Mouse (Mus musculus) kidney, postnatal 0 days (tissue): ENCODE results near the gene Ablim2. TPM values are rescaled to one million over a fixed set of nuclear protein-coding genes. Genes with fewer than 3 reads are reported as not detected.

ENCODE experiments used
- ATAC-seq: fragments of 200-750 bp; cut with Nextera tagmentation; replicated peaks from 2 replicates; pipeline ENCODE4 v1.8.0; 2017; ENCODE audit warnings: low read depth, moderate number of reproducible peaks, moderate TSS enrichment, moderate library complexity; ENCODE audit not compliant: low FRiP score
- DNase-seq: peaks from one replicate; pipeline ENCODE4 v3.0.0-alpha.2; 2016; ENCODE audit warnings: low spot score
- H3K27ac ChIP-seq: fragments of 300-500 bp; sonication (generic); 2 replicates; pipeline ENCODE4 v1.5.1; 2014; ENCODE audit warnings: mild to moderate bottlenecking
- H3K27me3 ChIP-seq: fragments of 300-500 bp; sonication (generic); 2 replicates; pipeline ENCODE4 v1.6.1; 2014; ENCODE audit warnings: low read length, mixed read lengths; ENCODE audit not compliant: insufficient read depth
- H3K36me3 ChIP-seq: fragments of 300-500 bp; sonication (generic); 2 replicates; pipeline ENCODE4 v1.6.1; 2014; ENCODE audit warnings: low read length, mixed read lengths; ENCODE audit not compliant: insufficient read depth
- H3K4me1 ChIP-seq: fragments of 300-500 bp; sonication (generic); replicated peaks from 2 replicates; pipeline ENCODE4 v1.6.1; 2014; ENCODE audit warnings: antibody characterized with exemption, low read length, mixed read lengths; ENCODE audit not compliant: insufficient read depth
- H3K4me2 ChIP-seq: fragments of 300-500 bp; sonication (generic); 2 replicates; pipeline ENCODE4 v1.6.1; 2014; ENCODE audit warnings: mild to moderate bottlenecking, low read length, moderate library complexity, mixed read lengths
- H3K4me3 ChIP-seq: fragments of 300-500 bp; sonication (generic); replicated peaks from 2 replicates; pipeline ENCODE4 v1.5.1; 2014; ENCODE audit warnings: low read depth, low read length
- H3K9ac ChIP-seq: fragments of 300-500 bp; sonication (generic); 2 replicates; pipeline ENCODE4 v1.6.1; 2014; ENCODE audit warnings: low read depth, low read length
- H3K9me3 ChIP-seq: fragments of 300-500 bp; sonication (generic); replicated peaks from 2 replicates; pipeline ENCODE4 v1.6.1; 2016; ENCODE audit warnings: low read length, inconsistent platforms, mixed read lengths
- CTCF ChIP-seq: IDR thresholded peaks from 2 replicates; pipeline ENCODE4 v1.5.1; 2016; ENCODE audit warnings: antibody characterized with exemption, low read depth, mild to moderate bottlenecking, moderate library complexity
- WGBS: fragments of 180-500 bp; shearing (Covaris S2); extraction: QIAGEN DNeasy Blood & Tissue Kit; methylation state at CpG from one replicate; pipeline ENCODE4 v1.1.7; 2014; 5-methylcytosine and 5-hydroxymethylcytosine counted together
- polyA plus RNA-seq: library from polyadenylated mRNA; unstranded; fragments of >200 nt; fragmentation: Nextera tagmentation; extraction: Ambion mirVana; gene quantifications from 2 replicates; pipeline ENCODE4 v1.2.1, GENCODE M21; 2015

The Ablim2 gene
- polyA plus RNA-seq, 1 experiment from 2014 or later: 3.9 TPM

GRCm38 (mm10) chr5:35725840-35726239, 31.8 kb upstream of the Ablim2 start:
- H3K4me3 ChIP-seq: no peak overlapping the region
- WGBS: 83% methylated on average over 3 of the region's 3 CpGs
- no peak for DNase-seq
- no peaks in the 10 kb centered on the region for H3K9me3 ChIP-seq
- H3K4me2 ChIP-seq: peak overlapping the region; percentile 54; the same call in 1 of the 2 replicates
- no peak overlapping the region for H3K27ac ChIP-seq
- peaks cover 13% of the 10 kb centered on the region for H3K4me1 ChIP-seq
- no peak for TF ChIP-seq CTCF
- H3K36me3 ChIP-seq: no peaks in the 10 kb centered on the region; the same call in 1 of the 2 replicates
- no peaks in the 10 kb centered on the region for H3K27me3 ChIP-seq
- H3K9ac ChIP-seq: 0 out of 2 replicates have a peak overlapping the region, but pooled peaks have one; percentile 23
- no peak for ATAC-seq

GRCm38 (mm10) chr5:35727447-35727846, 30.2 kb upstream of the Ablim2 start:
- H3K27ac ChIP-seq: no peak overlapping the region
- peaks cover 12% of the 10 kb centered on the region for H3K4me1 ChIP-seq
- no peaks in the 10 kb centered on the region for H3K36me3 ChIP-seq
- H3K4me2 ChIP-seq: peak overlapping the region; percentile 54
- DNase-seq (no peak), ATAC-seq (no peak)
- H3K27me3 ChIP-seq: no peaks in the 10 kb centered on the region
- WGBS: 84% methylated on average over 5 of the region's 5 CpGs
- no peak overlapping the region for H3K9ac ChIP-seq
- H3K9me3 ChIP-seq: no peaks in the 10 kb centered on the region
- TF ChIP-seq CTCF: peak; percentile 52; the same call in 1 of the 2 replicates
- peak overlapping the region; percentile 22; the same call in 1 of the 2 replicates for H3K4me3 ChIP-seq

- DNase-seq (no peak), ATAC-seq (no peak)
- H3K27ac ChIP-seq: peak overlapping the region; percentile 94
- H3K4me2 ChIP-seq: peak overlapping the region; percentile 54
- H3K4me1 ChIP-seq: peaks cover 9% of the 10 kb centered on the region; the same call in 1 of the 2 replicates
- H3K9me3 ChIP-seq: no peaks in the 10 kb centered on the region
- 55% methylated on average over 12 of the region's 12 CpGs for WGBS
- no peaks in the 10 kb centered on the region for H3K36me3 ChIP-seq
- no peak for TF ChIP-seq CTCF
- H3K9ac ChIP-seq: peak overlapping the region; percentile 43; the same call in 1 of the 2 replicates
- H3K27me3 ChIP-seq: no peaks in the 10 kb centered on the region
- peak overlapping the region; percentile 22 for H3K4me3 ChIP-seq
These were observed 29.2 kb upstream of the Ablim2 start for GRCm38 (mm10) chr5:35728344-35728956.

GRCm38 (mm10) chr5:35728957-35729460, 28.7 kb upstream of the Ablim2 start:
- Histone ChIP-seq H3K27me3 (no peaks in the 10 kb centered on the region), H3K4me3 (peak overlapping the region; percentile 22), H3K27ac (peak overlapping the region; percentile 94), H3K4me2 (peak overlapping the region; percentile 54), H3K4me1 (peaks cover 9% of the 10 kb centered on the region; the same call in 1 of the 2 replicates), H3K9me3 (no peaks in the 10 kb centered on the region), H3K36me3 (no peaks in the 10 kb centered on the region), H3K9ac (peak overlapping the region; percentile 43; the same call in 1 of the 2 replicates)
- WGBS: 21% methylated on average over 11 of the region's 11 CpGs
- peak; percentile 98 for ATAC-seq
- peak; percentile 89 for DNase-seq
- peak; percentile 45 for TF ChIP-seq CTCF

- Histone ChIP-seq H3K36me3 (no peaks in the 10 kb centered on the region), H3K4me3 (no peak overlapping the region), H3K4me1 (peaks cover 9% of the 10 kb centered on the region; the same call in 1 of the 2 replicates), H3K4me2 (no peak overlapping the region), H3K9me3 (no peaks in the 10 kb centered on the region), H3K27me3 (no peaks in the 10 kb centered on the region), H3K27ac (peak overlapping the region; percentile 94), H3K9ac (no peak overlapping the region)
- DNase-seq: peak; percentile 63
- 0 out of 2 replicates have a peak, but pooled peaks have one; percentile 13 for TF ChIP-seq CTCF
- no peak for ATAC-seq
- 74% methylated on average over 3 of the region's 3 CpGs for WGBS
These were observed 27.8 kb upstream of the Ablim2 start for GRCm38 (mm10) chr5:35729844-35730243.

GRCm38 (mm10) chr5:35730552-35730951, 27.1 kb upstream of the Ablim2 start:
- Histone ChIP-seq H3K4me2 (no peak overlapping the region), H3K4me3 (no peak overlapping the region), H3K27ac (peak overlapping the region; percentile 94), H3K4me1 (peaks cover 9% of the 10 kb centered on the region; the same call in 1 of the 2 replicates), H3K9me3 (no peaks in the 10 kb centered on the region), H3K9ac (no peak overlapping the region), H3K27me3 (no peaks in the 10 kb centered on the region), H3K36me3 (no peaks in the 10 kb centered on the region)
- no peak for TF ChIP-seq CTCF
- 68% methylated on average over 1 of the region's 1 CpGs for WGBS
- ATAC-seq (no peak), DNase-seq (no peak)
